Mouse (Mus musculus) urinary bladder, postnatal 25 days (tissue): ENCODE measurements around the gene Med9.

ENCODE experiments used
- DNase-seq: peaks from one replicate; pipeline ENCODE4 v3.0.0; 2022; ENCODE audit warnings: low spot score

Gene Med9

GRCm38 (mm10) chr11:60001231-60001980 is 53.4 kb downstream of the Med9 start:
- no peak for DNase-seq

GRCm38 (mm10) chr11:60003811-60004210 is 55.8 kb downstream of the Med9 start:
- DNase-seq: no peak

- DNase-seq: no peak
Measured at GRCm38 (mm10) chr11:60004716-60005115, 56.7 kb downstream of the Med9 start.

- DNase-seq: no peak
Measured at GRCm38 (mm10) chr11:60005866-60006265, 57.9 kb downstream of the Med9 start.

GRCm38 (mm10) chr11:60009451-60009850 is 61.4 kb downstream of the Med9 start:
- DNase-seq: no peak

GRCm38 (mm10) chr11:60011516-60011915 is 63.5 kb downstream of the Med9 start:
- no peak for DNase-seq
